Comparison of ENCODE assay signal across 8 mouse cellular contexts in the genomic region with DNA sequence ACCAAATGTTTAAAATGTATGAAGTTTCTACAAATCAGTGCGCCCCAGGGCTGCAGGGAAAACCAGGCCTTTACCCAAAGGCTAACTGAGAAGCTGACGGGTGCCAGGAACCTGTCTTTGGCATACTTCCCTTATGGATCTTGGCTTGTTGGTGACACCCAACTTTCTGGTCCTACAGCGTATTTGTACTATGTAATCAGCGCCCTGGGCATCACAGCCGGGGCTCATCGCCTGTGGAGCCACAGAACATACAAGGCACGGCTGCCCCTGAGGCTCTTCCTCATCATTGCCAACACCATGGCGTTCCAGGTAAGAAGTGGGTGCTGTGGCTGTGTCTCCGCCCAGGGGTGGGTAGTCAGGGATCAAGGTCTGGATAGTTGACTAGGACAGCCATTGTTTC. TPM values are rescaled to one million over a fixed set of nuclear protein-coding genes. Genes with fewer than 3 reads are reported as not detected.
DNase-seq lines count a peak whose midpoint lies in the region; ATAC-seq and TF ChIP-seq lines count a peak whose summit lies in the region.

No protein-coding gene starts in this region.

- H3K79me2 ChIP-seq in myocyte (ENCODE audit: control insufficient read depth, insufficient read depth), result peaks cover 89% of the 10 kb centered on the region

- no peak for DNase-seq in layer of hippocampus, adult 2 months (ENCODE audit: low spot score in 2 of 2)
- no peak for DNase-seq in layer of hippocampus, postnatal 36 days
- no peak for DNase-seq in embryonic facial prominence, embryonic 14.5 days (ENCODE audit: low spot score)
- no peak for DNase-seq in intestine, embryonic 14.5 days (ENCODE audit: low spot score)
- no peak for DNase-seq in left cerebral cortex, adult 18-20 months (ENCODE audit: low spot score in 2 of 2)
- DNase-seq in urinary bladder, adult 2 months (ENCODE audit: low spot score), result no peak

- H3K27ac ChIP-seq in layer of hippocampus, adult 2 months, result peak overlapping the region; percentile 100
- H3K27ac ChIP-seq in embryonic facial prominence, embryonic 14.5 days (replicated peaks; ENCODE audit: low read depth, low read length), result no peak overlapping the region
- H3K27ac ChIP-seq in intestine, embryonic 14.5 days (ENCODE audit: low read depth), result no peak overlapping the region

- no peak overlapping the region for H3ac ChIP-seq in myocyte (ENCODE audit: control insufficient read depth, insufficient read length)

- H3K4me2 ChIP-seq in embryonic facial prominence, embryonic 14.5 days (ENCODE audit: low read depth, low read length), result peak overlapping the region; percentile 82
- peak overlapping the region; percentile 97 for H3K4me2 ChIP-seq in intestine, embryonic 14.5 days (ENCODE audit: low read length)
- peak overlapping the region; percentile 99 for H3K4me2 ChIP-seq in myocyte (ENCODE audit: low read depth)

- TF ChIP-seq POLR2A in myocyte (IDR thresholded peaks at IDR 0.05; ENCODE audit: insufficient read length, low read depth), result peak; percentile 20

- ATAC-seq in embryonic facial prominence, embryonic 14.5 days (ENCODE audit: low read depth), result no peak
- no peak for ATAC-seq in intestine, embryonic 14.5 days (replicated peaks; ENCODE audit: low FRiP score, low TSS enrichment, low read depth)
- ATAC-seq in CD4-positive, CD25-positive, alpha-beta regulatory T cell, adult 4 months, result no peak

- no peak for TF ChIP-seq CTCF in layer of hippocampus, adult 2 months (conservative IDR thresholded peaks at IDR 0.05)

- no peaks in the 10 kb centered on the region for H3K27me3 ChIP-seq in embryonic facial prominence, embryonic 14.5 days (replicated peaks; ENCODE audit: control insufficient read depth, insufficient read depth, low read length)
- no peaks in the 10 kb centered on the region for H3K27me3 ChIP-seq in intestine, embryonic 14.5 days (replicated peaks; ENCODE audit: control insufficient read depth, insufficient read depth, low read length)
- H3K27me3 ChIP-seq in myocyte (ENCODE audit: control insufficient read depth, insufficient read depth, insufficient read length), result no peaks in the 10 kb centered on the region

- H3K9ac ChIP-seq in embryonic facial prominence, embryonic 14.5 days (ENCODE audit: low read depth, low read length), result peak overlapping the region; percentile 41
- peak overlapping the region; percentile 90 for H3K9ac ChIP-seq in intestine, embryonic 14.5 days (ENCODE audit: low read length)

- H3K4me3 ChIP-seq in layer of hippocampus, adult 2 months, result peak overlapping the region; percentile 98
- peak overlapping the region; percentile 71 for H3K4me3 ChIP-seq in embryonic facial prominence, embryonic 14.5 days (ENCODE audit: low read depth, low read length)
- H3K4me3 ChIP-seq in intestine, embryonic 14.5 days (ENCODE audit: low read depth, low read length), result peak overlapping the region; percentile 97
- H3K4me3 ChIP-seq in myocyte, result peak overlapping the region; percentile 100

- peaks cover 33% of the 10 kb centered on the region for H3K4me1 ChIP-seq in embryonic facial prominence, embryonic 14.5 days (ENCODE audit: control insufficient read depth, insufficient read depth, low read length)
- H3K4me1 ChIP-seq in intestine, embryonic 14.5 days (replicated peaks; ENCODE audit: control insufficient read depth, insufficient read depth, low read length), result peaks cover 49% of the 10 kb centered on the region

- peaks cover 81% of the 10 kb centered on the region for H3K36me3 ChIP-seq in embryonic facial prominence, embryonic 14.5 days (ENCODE audit: control insufficient read depth, insufficient read depth, low read length)
- H3K36me3 ChIP-seq in intestine, embryonic 14.5 days (ENCODE audit: control insufficient read depth, insufficient read depth, low read length), result peaks cover 75% of the 10 kb centered on the region
- peaks cover 78% of the 10 kb centered on the region for H3K36me3 ChIP-seq in myocyte (ENCODE audit: control insufficient read depth, insufficient read depth)

- WGBS in embryonic facial prominence, embryonic 14.5 days, result 71% methylated on average over 9 of the region's 9 CpGs
- 72% methylated on average over 9 of the region's 9 CpGs for WGBS in intestine, embryonic 14.5 days

- no peaks in the 10 kb centered on the region for H3K9me3 ChIP-seq in embryonic facial prominence, embryonic 14.5 days (ENCODE audit: control insufficient read depth, low read length)
- H3K9me3 ChIP-seq in intestine, embryonic 14.5 days (ENCODE audit: control insufficient read depth, low read length), result no peaks in the 10 kb centered on the region

TF ChIP-seq in myocyte, 11 proteins besides CTCF, POLR2A, EP300 and RAD21:
- TF ChIP-seq SRF (IDR thresholded peaks at IDR 0.05; ENCODE audit: control insufficient read depth, insufficient read length, low read depth) (no peak), MYOG (IDR thresholded peaks at IDR 0.05; ENCODE audit: control insufficient read depth in 1 of 3, insufficient read depth in 1 of 3, insufficient read length in 2 of 3, low read depth in 2 of 3) (no peak), TCF12 (IDR thresholded peaks at IDR 0.05; ENCODE audit: insufficient read depth, poor library complexity, severe bottlenecking) (no peak), POLR2AphosphoS2 (IDR thresholded peaks at IDR 0.05; ENCODE audit: insufficient read length, low read depth) (peak; percentile 78)

RNA-seq across cellular contexts. Expression of a gene that starts 4.4 kb away (rescaled TPM):
- 100 to 1,000 TPM; 597 to 622 TPM for total RNA-seq in layer of hippocampus, adult 2 months (2021)
- total RNA-seq in layer of hippocampus, postnatal 36 days (2021), result 100 to 1,000 TPM; 621 to 658 TPM
- polyA plus RNA-seq in embryonic facial prominence, embryonic 14.5 days (2014; fragmentation: Nextera tagmentation; extraction: Ambion mirVana), result 212 and 224 TPM in 2 replicates
- 341 and 386 TPM in 2 replicates for polyA plus RNA-seq in intestine, embryonic 14.5 days (2014; fragmentation: Nextera tagmentation; extraction: Ambion mirVana)
- 868 TPM for polyA plus RNA-seq in myocyte (2012; fragmentation: generic; extraction: Trizol)
- 10 to 100 TPM; 40.3 to 46.7 TPM for polyA plus RNA-seq in CD4-positive, CD25-positive, alpha-beta regulatory T cell, adult 4 months (2017; shearing (Covaris generic))
- 100 to 1,000 TPM; 581 to 588 TPM for total RNA-seq in left cerebral cortex, adult 18-20 months (2021)
- polyA plus RNA-seq in urinary bladder, adult 2 months (2012; rRNA removed), result 121 and 151 TPM in 2 replicates

RNA-seq across cellular contexts. Expression of a gene that starts 35.0 kb away (rescaled TPM):
- total RNA-seq in layer of hippocampus, adult 2 months (2021), result 1 to 10 TPM; 2.3 to 2.5 TPM
- 1 to 10 TPM; 1.7 to 2.7 TPM for total RNA-seq in layer of hippocampus, postnatal 36 days (2021)
- polyA plus RNA-seq in embryonic facial prominence, embryonic 14.5 days (2014; fragmentation: Nextera tagmentation; extraction: Ambion mirVana), result 0.37 and 0.51 TPM in 2 replicates
- polyA plus RNA-seq in intestine, embryonic 14.5 days (2014; fragmentation: Nextera tagmentation; extraction: Ambion mirVana), result 0.08 and 0.20 TPM in 2 replicates
- 0.16 TPM for polyA plus RNA-seq in myocyte (2012; fragmentation: generic; extraction: Trizol)
- under 1 TPM; 0.42 to 0.59 TPM for polyA plus RNA-seq in CD4-positive, CD25-positive, alpha-beta regulatory T cell, adult 4 months (2017; shearing (Covaris generic))
- 1 to 10 TPM; 2.2 to 2.7 TPM for total RNA-seq in left cerebral cortex, adult 18-20 months (2021)
- 0.87 and 1.0 TPM in 2 replicates for polyA plus RNA-seq in urinary bladder, adult 2 months (2012; rRNA removed)
